Mouse (Mus musculus) heart, adult 2 months (tissue): ENCODE measurements around the gene Mlf2.

ENCODE experiments used
- CTCF ChIP-seq: fragments of 200-600 bp; IDR thresholded peaks from 2 replicates; pipeline ENCODE4 v1.8.1; 2022; ENCODE audit warnings: antibody characterized with exemption, mild to moderate bottlenecking, moderate library complexity
- EP300 ChIP-seq: fragments of 200-500 bp; IDR thresholded peaks from 2 replicates; pipeline ENCODE4 v1.6.1; 2011; ENCODE audit warnings: low read depth, low read length, control low read depth; ENCODE audit not compliant: insufficient read depth
- POLR2A ChIP-seq: fragments of 200-500 bp; IDR thresholded peaks from 2 replicates; pipeline ENCODE4 v1.6.1; 2011; ENCODE audit warnings: mild to moderate bottlenecking, low read depth, low read length, control low read depth; ENCODE audit not compliant: insufficient read depth

- no peak for TF ChIP-seq CTCF
- TF ChIP-seq POLR2A = no peak
- no peak for TF ChIP-seq EP300
Observed at GRCm38 (mm10) chr6:124900056-124900800, 31.0 kb upstream of the Mlf2 start.
